Mouse (Mus musculus): Measurements from ENCODE around the gene Ndufa1. TPM values are rescaled to one million over a fixed set of nuclear protein-coding genes. Genes with fewer than 3 reads are reported as not detected.

Ndufa1 gene
- total RNA-seq, 2 experiments from 2014 or later, result 357 to 460 TPM

- DNase-seq, result no peak
- H3K27ac ChIP-seq, result no peak overlapping the region
- intact Hi-C loops (cut with DNase I), result no loop called here
- no peak for TF ChIP-seq CTCF (IDR thresholded peaks at IDR 0.05)
- H3K4me3 ChIP-seq, result no peak overlapping the region
These were observed 49.2 kb downstream of the Ndufa1 start for GRCm38 (mm10) chrX:37141732-37142131.

Other genes with a start within 250 kb of the Ndufa1 start
- gene Sept6, start 199.4 kb downstream of the Ndufa1 start, total RNA-seq (2021), result 1 to 10 TPM in 1 of 2 experiments, under 1 TPM in 1; 0.99 to 1.9 TPM
- gene Sowahd, start 142.3 kb downstream of the Ndufa1 start, total RNA-seq (2021), result not detected
- gene Rpl39, start 105.8 kb downstream of the Ndufa1 start, total RNA-seq (2021), result 100 to 1,000 TPM; 265 to 297 TPM
- gene Upf3b, start 80.8 kb downstream of the Ndufa1 start, total RNA-seq (2021), result 10 to 100 TPM in 1 of 2 experiments, 1 to 10 TPM in 1; 9.4 to 10.1 TPM
- 10 to 100 TPM in 1 of 2 experiments, 1 to 10 TPM in 1; 6.1 to 10.1 TPM for gene Nkap, start 64.4 kb downstream of the Ndufa1 start, total RNA-seq (2021)
- gene Akap14, start 22.3 kb downstream of the Ndufa1 start, total RNA-seq (2021), result not detected
- 1 to 10 TPM; 1.7 to 2.6 TPM for gene Rnf113a1, start 82 bp upstream of the Ndufa1 start, total RNA-seq (2021)
- not detected for gene Gm9, start 19.9 kb upstream of the Ndufa1 start, total RNA-seq (2021)
- not detected for gene Rhox1, start 31.1 kb upstream of the Ndufa1 start, total RNA-seq (2021)
- not detected for gene Rhox2a, start 53.8 kb upstream of the Ndufa1 start, total RNA-seq (2021)
- gene Rhox3a, start 58.8 kb upstream of the Ndufa1 start, total RNA-seq (2021), result not detected
- gene Rhox4a, start 74.2 kb upstream of the Ndufa1 start, total RNA-seq (2021), result not detected
- not detected for gene Rhox3a2, start 188.9 kb upstream of the Ndufa1 start, total RNA-seq (2021)
- gene Rhox4a2, start 199.7 kb upstream of the Ndufa1 start, total RNA-seq (2021), result not detected
- not detected for gene Rhox2b, start 220.9 kb upstream of the Ndufa1 start, total RNA-seq (2021)
- gene Rhox4b, start 241.3 kb upstream of the Ndufa1 start, total RNA-seq (2021), result not detected

Data from gastrocnemius, adult 2 months (tissue).